Mouse (Mus musculus) gastrocnemius, postnatal 10 days (tissue): ENCODE results near the gene Luc7l2. TPM values are rescaled to one million over a fixed set of nuclear protein-coding genes. Genes with fewer than 3 reads are reported as not detected.

Source experiments
- DNase-seq: peaks from one replicate; pipeline ENCODE4 v3.0.0; 2021; ENCODE audit warnings: mixed read lengths
- total RNA-seq, 2 experiments: library from RNA; stranded (reverse); gene quantifications; 2 replicates each; pipeline ENCODE4 v1.2.3; 2021

Luc7l2 gene
- total RNA-seq, 2 experiments from 2014 or later: 113 to 137 TPM

DNA sequence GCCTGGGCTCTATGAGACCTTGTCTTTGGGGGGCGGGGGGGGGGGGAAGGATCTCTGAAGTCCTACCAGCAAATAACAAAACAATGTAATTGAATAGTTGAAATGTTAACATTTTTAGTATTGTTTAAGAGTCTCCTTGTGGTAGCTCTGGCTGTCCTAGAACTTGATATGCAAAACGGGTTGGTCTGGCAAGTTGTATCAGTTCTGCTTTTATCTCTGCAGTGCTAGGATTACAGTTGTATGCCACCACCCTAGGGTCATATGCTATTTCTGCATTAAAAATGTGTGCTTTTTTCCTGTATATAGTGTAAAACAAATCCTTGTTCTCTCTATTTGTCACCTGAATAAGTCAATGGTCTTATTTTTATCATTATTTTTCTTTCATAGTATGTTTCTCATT is 25.0 kb downstream of the Luc7l2 start:
- no peak for DNase-seq

DNA sequence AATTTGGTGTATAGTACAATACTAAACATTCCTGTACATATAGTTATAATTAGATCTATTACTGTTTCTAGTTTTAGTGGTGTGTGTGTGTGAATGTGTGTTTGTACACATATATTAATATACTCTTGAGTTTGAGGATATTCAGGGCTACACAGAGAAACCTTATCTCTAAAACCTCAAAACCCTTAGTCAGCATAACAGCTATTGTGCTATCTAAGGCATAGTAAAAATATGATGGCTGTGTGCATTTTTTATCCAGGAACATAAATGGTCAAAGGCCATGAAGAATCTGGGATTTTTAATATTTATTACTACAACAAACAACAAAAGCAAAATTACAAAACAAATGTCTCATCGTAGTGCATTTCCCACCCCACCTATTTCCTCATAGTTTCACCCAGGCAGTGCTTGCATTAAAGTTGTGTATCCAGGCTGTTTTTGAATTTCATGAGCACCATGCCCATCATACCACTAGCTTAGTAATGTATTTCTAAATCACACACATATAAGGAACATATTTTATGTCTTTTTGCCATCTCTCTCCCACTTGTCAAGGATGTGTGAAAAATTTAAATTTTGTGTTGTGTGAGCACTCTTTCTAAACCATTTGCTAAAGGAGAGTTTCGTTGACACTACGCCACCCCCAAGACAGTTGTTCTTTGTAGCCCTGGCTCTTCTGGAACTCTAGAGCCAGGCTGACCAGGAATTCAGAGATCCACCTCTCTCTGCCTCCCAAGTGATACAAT is 29.2 kb downstream of the Luc7l2 start:
- no peak for DNase-seq

DNA sequence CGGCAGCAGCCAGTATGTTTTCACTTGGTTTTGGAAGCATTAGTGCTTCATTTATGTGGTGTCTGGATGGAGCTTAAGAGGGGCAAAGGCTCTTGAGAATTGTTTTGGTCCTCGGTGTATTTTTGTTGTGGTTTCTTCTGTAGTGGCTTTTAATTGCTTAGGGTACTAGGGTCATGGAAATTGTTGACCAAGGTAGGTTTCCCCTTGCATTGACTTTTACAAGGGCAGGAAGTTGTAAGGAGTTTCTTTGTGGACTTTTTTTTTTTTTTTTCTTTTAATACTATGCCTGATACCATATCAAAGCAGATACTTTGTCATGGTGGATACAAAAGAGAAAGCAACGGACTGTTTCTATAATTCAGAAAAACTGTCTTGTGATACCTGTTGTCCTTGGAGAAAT is 30.6 kb downstream of the Luc7l2 start:
- no peak for DNase-seq

DNA sequence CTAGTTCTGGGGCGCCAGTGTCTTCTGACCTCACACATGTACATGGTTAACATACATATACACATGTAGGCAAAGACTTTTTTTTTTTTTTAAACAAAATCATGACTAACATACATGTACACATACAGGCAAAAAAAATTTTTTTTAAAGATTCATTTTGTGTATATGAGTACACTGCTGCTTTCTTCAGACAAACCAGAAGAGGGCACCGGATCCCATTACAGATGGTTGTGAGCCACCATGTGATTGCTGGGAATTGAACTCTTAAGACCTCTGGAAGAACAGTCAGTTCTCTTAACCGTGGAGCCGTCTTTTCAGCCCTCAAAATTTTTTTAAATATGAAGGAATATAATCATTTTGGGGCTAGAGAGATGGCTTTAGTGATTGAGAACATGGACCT is 46.3 kb downstream of the Luc7l2 start:
- no peak for DNase-seq

DNA sequence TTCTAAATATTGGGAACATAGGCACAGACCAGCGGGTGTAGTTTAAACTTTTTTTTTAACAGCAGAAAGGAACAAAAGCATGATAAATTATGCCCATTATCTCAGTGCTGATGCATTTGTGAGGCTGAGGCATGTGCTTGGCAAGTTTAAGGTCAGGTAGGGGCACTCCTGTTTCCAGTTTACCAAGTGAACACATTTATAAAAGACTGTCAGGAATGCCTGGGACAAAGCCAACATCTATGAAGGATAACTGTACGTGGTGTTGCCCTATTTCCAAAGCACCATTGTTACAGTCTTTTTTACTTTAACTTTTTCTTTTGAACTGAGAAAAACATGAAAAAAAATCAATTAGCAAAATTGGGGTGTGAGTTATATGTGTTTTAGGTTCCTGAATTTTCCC is 58.8 kb downstream of the Luc7l2 start:
- DNase-seq: no peak

DNA sequence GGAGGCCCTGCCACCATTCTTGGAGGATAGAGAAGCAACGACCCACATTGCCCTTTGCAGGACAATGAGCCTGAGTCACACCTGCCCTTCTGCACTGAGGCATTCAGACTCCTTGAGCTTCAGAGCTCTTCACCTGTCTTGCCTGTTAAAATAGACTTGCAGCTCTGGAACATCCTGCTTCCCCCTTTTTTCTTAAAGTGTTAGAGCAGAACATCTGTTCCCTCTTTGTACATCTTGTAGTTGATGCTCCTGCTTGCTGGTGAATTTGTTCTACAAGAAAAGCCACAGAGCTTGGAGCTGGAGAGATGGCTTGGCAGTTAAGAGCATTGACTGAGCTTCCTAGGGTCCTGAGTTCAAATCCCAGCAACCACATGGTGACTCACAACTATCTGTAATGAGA is 71.3 kb downstream of the Luc7l2 start:
- no peak for DNase-seq

DNA sequence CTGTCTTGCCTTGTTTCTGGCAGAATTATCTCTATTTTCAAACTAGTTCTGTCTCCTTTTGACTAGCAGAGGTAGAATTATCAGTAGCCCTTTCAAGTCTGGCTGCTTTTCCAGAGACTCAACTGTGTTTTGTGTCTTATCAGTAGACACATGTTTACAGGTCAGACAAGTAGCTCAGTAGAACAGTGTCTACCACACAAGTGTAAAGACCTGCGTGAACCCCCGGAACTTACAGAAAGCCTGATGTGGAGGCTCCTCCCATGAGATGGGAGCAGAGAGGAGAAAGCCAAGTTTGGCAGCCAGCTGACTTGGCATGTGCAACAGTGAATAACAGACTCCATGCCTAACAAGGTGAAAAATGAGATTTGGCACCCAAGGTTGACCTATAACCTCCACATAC is 72.3 kb downstream of the Luc7l2 start:
- no peak for DNase-seq

DNA sequence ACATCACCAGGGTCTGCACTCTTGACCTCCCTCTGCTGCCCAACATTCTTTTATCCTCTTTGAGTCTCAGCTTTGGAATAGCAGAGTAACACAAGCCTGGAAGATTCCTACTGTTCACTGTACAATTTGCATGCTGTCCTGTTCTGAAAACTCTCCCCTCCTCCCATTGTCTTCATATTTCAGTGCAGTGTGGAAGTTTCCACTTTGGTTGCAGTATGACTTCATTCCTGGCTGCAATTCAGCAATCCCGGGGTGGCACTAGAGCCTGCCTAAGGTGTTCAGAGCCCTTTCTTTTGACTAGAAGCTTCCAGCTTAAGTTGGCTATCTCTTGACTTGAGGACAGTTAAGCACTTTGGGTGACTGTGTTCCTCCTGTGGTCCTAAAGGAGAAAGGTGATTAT is 73.3 kb downstream of the Luc7l2 start:
- DNase-seq: no peak

DNA sequence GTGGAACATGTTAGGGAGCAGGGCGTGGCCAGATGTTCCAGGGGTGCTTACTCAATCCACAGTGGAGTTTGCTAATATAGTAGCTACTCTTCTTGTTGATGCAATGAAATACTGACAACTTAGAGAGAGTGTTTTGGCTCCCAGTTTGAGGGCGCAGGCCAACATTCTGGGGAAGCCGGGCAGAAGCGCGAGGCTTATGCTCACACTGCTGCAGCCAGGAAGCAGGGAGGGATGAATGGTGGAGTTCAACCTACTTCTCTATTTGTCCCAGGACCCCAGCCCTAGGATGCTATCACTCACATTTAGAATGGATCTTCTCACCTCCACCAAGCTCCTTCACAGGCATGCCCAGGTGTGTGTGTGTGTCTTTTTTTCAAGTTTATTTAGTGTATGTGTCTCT is 75.0 kb downstream of the Luc7l2 start:
- DNase-seq: no peak

DNA sequence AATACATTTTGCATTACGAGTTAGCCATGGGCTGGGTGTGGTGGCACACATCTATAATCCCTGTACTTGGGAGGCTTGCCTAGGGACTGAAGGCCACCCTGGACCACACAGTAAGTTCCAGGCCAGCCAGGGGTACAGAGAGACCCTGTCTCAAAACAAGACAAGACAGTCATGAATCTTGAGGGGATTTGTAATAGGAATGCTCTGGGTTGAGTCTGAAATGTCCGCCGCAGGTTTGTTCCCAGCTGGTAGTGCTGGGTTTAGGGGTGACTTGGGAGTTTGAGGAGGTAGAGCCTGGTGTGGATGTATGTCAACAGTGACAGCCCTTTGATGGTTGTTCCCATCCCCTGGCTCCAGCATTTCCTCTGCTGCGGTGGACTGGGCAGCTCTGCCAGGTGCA is 75.9 kb downstream of the Luc7l2 start:
- DNase-seq: peak; percentile 1

DNA sequence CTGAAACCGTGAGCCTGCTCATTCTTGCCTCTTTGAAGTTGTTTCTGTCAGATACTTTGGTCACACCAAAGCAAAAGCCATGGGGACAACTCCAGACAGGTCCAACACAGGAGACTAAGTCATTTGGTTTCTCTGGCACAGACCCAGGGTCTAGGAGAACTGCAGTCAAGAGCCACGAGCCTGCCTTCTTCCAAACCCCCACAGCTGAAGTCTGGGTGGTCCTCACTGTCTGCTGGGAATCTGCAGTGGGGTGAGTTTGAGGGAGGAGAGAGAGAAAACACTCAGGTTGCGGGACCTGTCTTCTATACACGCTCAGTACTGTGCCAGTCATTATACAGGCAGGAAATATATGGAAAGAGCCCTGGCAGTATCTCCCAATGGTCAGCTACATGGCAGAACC is 76.4 kb downstream of the Luc7l2 start:
- DNase-seq: no peak

DNA sequence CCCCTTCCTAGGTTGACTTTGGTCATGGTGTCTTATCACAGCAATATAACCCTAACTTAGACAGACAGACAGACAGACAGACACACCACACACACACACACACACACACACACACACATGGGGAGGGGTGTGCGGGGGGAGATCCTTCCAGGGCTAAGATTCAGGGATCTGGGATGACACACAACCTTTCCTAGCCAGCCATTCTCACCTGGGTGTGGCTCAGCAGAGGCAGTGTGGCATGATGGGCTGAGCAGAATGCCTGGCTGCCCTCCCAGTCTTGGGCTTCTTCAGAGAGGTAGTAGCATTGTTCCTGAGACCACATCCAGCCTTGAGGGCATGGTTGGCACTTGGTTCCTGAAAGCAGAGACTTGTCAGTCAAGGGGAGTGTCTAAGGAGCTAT is 78.4 kb downstream of the Luc7l2 start:
- DNase-seq: peak; percentile 2

DNA sequence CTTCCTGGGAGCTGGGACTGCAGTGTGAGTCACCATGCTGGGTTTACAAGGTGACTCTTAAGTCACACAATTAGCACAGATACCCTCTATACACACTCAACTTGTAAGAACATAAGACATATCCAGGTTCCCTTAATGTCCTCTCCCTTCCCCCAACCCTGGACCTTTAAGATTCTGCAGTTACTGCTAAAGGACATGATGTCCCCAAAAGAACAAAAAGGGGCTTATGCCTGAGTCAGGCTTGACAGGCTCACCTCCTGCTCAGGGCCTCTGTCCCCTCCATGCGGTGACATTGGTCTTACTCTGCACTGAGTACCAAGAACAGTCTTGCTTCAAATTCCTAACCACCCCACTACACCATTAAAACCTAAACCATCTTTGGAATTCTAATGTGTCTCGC is 81.7 kb downstream of the Luc7l2 start:
- no peak for DNase-seq

DNA sequence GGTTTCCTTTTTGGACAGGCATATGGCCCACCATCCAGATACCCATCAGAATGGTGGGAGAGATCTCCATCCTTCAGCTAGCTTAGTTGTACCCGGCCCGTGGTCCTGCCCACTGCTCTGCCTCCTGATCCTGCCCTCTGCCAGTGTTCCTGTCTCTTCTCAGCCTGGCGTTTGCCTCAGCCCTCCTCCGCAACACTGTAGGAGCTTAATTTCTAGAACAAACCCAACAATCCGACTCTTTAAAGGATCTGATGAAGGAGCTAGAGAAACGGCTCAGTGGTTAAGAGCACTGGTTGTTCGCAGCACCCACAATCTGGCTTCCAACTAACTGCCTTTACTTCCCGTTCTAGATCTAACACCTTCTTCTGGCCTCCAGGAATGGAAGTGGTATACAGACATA is 83.3 kb downstream of the Luc7l2 start:
- DNase-seq: peak; percentile 1

DNA sequence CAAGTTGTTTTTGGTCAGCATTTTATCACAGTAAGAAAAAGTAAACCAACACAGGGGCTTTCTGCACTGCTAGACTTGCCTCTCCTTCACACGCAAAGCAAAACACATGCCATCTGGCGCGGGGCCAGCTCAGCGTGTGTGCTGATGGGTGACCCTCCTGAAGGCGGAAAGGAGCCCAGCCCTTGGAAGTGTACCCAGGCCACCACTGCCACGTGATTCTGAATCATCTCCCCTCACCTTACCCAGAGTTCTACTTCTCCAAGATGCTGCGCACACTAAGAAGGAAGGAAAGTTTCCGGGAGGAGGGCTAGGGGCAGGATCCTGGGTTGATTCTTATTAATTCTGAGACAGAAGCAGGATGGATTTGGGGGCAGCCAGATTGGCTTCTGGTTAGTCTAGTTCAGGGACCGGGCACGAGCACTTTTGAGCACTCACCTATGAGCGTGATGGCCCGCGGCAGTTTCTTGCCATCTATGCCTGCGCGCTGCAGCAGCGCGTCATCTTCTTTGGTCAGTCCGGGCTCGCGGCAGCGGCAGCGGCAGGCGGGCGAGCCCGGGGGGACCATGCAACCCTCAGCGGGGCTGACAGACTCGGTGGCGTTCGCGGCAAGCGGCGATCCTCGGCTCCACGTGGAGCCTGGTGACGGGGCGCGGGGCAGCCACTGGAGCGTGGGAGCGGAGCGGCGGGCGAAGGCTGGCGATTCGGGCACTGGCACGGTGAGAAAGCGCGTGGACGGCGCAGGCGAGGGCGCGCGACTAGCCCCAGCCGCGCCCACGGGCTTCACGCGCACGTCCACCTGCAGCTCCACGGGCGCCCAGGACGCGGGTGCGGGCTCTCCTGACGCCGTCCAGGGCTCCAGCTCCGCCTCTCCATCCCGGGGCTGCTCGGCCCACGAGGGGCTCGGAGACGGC is 85.1 kb downstream of the Luc7l2 start:
- peak; percentile 58 for DNase-seq

DNA sequence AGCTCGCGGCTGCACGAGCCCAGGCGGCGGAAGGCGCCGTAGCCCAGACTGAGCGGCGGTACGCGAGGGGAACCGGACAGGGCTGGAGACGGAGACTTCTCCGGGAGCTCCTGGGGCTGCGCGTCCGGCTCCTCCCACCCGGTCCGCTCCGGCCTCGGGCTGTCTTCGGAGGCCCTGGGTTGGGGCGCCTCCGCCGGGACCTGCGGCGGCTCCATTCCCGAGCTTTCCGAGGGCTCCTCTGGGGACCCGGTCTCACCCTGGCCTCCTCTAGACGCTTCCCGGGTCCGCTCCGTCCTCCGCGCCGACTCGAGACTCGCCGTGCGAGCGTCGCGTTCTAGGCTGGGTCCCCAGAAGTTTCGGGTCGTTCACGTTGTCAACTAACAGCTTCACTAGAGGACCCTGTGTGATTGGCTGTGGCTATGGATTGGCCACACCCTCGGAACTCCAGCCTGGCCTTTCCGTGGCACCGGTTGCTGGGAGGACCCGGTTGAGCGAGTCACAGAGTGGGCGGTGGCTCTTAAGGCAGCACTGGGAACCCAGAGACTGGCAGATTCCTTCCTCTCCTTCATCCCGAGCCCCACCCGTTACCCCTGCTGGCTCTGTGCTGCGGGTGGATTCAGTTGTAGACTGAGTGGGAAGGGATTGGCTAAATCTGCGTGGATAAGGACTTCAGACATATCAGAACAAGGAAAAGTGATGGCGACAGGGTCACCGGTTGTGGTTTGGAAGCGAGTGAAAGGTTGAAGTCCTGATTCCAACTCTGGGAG is 85.9 kb downstream of the Luc7l2 start, which contains the start of gene Klrg2:
Gene Klrg2 (minus strand): TSS at position 391 of the 767 bp plus-strand sequence.
- DNase-seq: peak; percentile 54

DNA sequence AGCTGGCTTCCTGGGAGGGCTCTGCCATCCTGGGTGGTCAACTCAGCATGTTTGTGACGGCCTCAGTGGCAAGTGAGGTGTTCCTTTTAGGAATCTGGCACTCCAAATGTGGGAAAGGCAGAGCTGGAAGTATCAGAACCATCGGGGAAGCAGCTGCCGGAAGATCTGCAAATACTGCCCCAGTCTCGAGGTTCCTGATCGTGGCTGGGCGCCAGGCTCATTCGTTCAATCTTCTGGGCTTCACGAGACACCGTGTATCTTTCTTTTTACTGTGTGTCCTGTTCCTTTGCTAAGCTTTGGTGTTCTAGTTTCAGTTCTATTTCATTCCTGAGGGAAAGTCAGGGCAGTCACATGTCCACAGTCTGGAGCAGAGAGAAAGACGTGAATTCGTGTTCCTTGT is 89.3 kb downstream of the Luc7l2 start:
- DNase-seq: no peak

DNA sequence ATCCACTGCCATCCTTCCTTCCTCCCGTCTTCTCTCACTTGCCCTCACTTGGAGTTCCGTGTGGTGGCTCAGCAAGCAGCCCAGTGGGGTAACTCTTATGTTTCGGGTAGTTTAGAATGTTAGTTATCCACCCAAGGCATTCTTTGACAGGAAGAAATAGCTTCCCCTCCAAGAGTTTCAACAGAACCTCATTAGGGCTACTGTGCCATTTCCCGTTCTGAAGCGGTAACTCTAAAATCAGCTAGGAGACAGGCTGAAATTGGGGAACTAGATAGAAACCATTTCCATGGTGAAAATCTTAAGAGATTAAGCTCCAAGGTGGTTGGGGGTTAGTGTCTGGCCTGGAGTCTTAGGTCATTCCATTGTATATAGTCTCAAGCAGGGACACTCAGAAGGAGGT is 90.1 kb downstream of the Luc7l2 start:
- DNase-seq: no peak

DNA sequence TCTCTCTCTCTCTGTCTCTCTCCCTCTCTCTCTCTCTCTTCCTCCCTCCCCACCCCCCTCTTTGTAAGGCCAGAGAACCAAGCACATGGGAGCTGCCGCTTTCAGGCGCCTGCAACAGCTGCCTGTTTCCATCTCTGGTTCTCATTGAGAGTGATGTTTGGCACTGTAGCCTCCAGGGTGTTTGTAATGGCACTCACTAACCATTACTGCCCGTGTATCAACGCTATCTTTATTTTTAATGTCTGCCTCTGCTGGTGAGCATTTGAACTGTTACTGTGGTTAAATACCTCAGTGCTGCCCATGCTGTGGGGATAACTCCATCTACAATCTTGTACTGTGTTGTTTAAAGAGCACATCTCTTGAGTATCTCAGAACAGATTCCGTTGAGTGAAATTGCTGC is 90.5 kb downstream of the Luc7l2 start:
- no peak for DNase-seq

DNA sequence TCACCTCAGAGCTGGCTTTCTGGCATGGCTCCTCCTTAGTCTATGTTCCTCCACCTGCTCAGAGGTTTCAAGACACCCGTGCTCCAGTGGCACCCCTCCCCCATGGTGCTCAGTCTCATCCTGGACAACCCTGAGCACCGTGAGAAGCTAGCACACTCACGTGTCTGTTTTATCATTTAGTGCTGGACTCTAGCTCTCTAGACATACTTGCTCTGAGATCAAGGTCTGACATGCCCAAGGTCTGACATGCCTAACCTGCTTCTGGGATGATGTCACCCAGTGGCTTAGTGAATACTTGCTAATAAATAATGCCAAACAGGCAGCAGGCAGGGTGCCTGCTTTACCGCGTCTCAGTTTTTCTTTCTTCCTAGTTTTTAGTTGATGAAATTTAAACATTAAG is 91.5 kb downstream of the Luc7l2 start:
- no peak for DNase-seq

DNA sequence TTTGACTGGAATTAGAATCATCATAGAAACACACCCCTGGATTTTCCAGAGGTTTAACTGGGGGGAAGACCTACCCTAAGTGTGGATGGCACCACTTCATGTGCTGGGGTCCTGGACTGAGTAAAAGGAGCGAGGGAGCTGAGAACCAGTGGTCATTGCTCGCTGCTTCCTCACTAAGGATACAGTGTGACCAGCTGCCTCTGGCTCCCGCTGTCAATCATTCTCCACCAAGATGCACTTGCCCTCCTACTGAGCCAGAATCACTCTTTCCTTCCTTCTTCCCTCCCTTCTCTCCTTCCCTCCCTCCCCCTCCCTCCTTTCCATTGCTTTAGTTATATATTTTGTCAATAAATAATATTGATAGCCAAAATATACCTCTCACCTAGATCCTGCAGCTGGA is 91.9 kb downstream of the Luc7l2 start:
- DNase-seq: no peak

DNA sequence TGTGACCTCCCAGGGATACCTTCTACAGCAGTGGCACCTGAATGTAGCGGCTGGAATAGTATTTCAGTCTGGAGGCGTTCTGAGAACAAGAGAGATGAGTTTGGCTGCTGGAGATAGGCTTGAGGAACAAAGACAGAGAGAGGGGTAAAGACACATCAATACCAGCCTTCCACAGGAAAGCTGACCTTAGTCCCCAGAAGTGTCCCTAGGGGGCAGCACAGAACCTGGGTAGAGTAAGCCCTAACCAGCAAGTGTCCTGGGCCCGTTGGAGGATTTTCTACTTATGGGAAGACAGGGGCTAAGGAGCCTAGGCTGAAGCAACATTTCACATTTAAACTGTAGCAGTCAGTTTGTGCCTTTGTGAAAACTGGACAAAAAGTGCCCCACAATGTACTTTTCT is 98.4 kb downstream of the Luc7l2 start:
- DNase-seq: no peak
